Mouse (Mus musculus): ENCODE measurements at regions not wholly inside any gene's neighbourhood (a gene's known extent, or its start where the extent isn't known, plus 50 kb on each side); places are given as distances from the start of the nearest gene placed in this dataset.
A peak's percentile ranks its signal among the peaks of the same experiment; 100 is the strongest.

DNA sequence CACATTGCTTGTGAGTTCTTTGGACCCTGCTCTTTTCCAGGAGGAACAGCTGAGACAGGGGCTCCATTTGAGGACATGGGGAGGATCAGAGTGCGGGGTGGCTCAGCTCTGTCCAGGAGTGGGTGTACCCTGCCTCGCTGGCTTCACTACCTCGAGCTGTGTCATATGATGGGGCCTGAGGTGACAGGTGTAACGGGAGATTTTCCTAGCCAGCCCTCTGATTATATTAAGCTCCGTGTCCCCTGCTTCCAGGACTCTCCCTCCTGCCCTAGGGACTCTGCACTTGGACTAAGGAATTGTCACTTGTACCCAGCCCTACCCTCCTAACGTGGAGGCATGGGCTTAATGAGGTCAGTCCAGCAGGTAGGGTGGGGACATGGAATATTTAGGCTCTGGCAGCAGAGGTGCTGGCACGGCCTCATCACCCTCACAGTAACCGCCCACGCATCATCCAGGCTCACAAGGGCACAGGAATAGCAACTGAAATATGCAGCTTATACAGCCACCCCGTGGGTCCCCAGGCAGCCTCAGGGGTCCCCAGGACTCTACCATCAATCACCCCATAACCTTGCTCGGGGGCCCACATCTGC is 78.1 kb upstream of the 1600014C23Rik start:
- H3K4me1 ChIP-seq: peaks cover 78% of the 10 kb centered on the region
- peaks cover 40% of the 10 kb centered on the region for H3K27me3 ChIP-seq (replicated peaks)
- peaks cover 8% of the 10 kb centered on the region; the same call in 1 of the 2 replicates for H3K9me3 ChIP-seq
- no peaks in the 10 kb centered on the region for H3K36me3 ChIP-seq (replicated peaks; ENCODE audit: low read length)
- TF ChIP-seq GATA1 (IDR thresholded peaks at IDR 0.05; ENCODE audit: borderline replicate concordance, low read length) (no peak), FLI1 (IDR thresholded peaks at IDR 0.05; ENCODE audit: low read length) (no peak)
- no peak overlapping the region for H3K4me3 ChIP-seq (replicated peaks)

DNA sequence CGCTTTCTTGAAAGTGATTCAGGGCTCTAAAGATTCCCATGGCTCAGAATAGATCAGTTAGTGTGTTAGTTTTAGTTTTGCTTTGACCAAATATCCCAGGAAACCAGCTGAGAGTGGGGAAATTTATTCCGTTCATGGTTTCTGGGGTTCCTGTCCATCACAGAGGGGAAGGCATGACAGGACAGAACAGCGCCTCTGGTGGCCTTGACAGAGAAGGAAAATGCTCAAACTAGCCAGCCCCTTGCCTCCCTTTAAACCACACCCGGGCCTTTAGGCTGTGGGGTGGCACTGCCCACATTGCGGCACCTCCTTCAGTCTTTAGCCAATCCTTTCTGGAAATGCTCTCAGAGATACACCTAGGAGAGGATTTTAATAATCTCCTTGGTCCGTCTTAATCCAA is 76.1 kb upstream of the 1600014C23Rik start:
- peaks cover 8% of the 10 kb centered on the region; the same call in 1 of the 2 replicates for H3K9me3 ChIP-seq
- TF ChIP-seq FLI1 (IDR thresholded peaks at IDR 0.05; ENCODE audit: low read length) (no peak), GATA1 (IDR thresholded peaks at IDR 0.05; ENCODE audit: borderline replicate concordance, low read length) (no peak)
- H3K27me3 ChIP-seq (replicated peaks): peaks cover 35% of the 10 kb centered on the region
- H3K4me1 ChIP-seq: peaks cover 76% of the 10 kb centered on the region
- no peaks in the 10 kb centered on the region for H3K36me3 ChIP-seq (replicated peaks; ENCODE audit: low read length)
- H3K4me3 ChIP-seq (replicated peaks): no peak overlapping the region

DNA sequence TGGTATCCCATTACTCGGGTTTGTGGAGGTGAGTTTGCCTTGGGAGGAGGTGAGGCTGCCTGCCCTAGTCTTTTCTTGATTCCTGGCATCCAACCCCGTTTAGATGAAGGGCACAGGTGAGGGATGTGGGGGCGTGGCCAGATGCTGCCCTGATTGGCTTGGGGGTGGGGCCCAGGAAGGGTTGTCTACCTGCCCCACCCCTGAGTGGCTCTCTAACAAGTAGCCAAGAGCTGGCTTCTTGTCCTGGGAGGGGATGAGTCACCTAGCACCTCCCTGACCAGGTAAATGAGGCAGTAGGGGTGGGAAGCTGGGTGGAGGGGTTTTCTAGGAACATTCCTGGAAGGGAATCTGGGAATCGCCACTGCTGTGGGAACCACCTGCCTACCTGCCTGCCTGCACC is 74.7 kb upstream of the 1600014C23Rik start:
- Histone ChIP-seq H3K4me3 (replicated peaks) (no peak overlapping the region), H3K36me3 (replicated peaks; ENCODE audit: low read length) (no peaks in the 10 kb centered on the region), H3K9me3 (peaks cover 8% of the 10 kb centered on the region; the same call in 1 of the 2 replicates), H3K4me1 (peaks cover 79% of the 10 kb centered on the region), H3K27me3 (replicated peaks) (peaks cover 33% of the 10 kb centered on the region)
- TF ChIP-seq GATA1 (IDR thresholded peaks at IDR 0.05; ENCODE audit: borderline replicate concordance, low read length) (no peak), FLI1 (IDR thresholded peaks at IDR 0.05; ENCODE audit: low read length) (no peak)

DNA sequence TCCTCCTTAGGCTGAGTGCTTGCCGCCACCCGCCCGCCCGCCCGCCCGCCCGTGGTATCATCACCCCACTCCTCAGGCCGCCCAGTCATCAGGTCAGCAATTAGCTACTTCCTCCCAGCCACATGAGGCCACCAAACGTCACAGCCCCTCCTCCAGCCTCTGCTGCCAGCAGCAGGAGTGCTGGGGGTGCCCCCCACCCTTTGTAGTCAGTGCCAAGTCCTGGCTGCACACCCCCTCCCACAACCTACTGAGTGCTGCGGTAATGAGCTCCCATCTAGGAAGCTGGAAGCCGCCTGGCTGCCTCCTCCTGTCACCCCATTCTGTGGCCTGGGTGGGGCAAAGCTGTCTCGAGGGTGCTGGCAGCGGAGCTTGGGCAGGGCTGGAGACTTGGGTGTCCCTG is 73.8 kb upstream of the 1600014C23Rik start:
- Histone ChIP-seq H3K36me3 (replicated peaks; ENCODE audit: low read length) (no peaks in the 10 kb centered on the region), H3K4me1 (peaks cover 78% of the 10 kb centered on the region), H3K4me3 (replicated peaks) (peak overlapping the region; percentile 85), H3K27me3 (replicated peaks) (peaks cover 27% of the 10 kb centered on the region), H3K9me3 (peaks cover 8% of the 10 kb centered on the region; the same call in 1 of the 2 replicates)
- TF ChIP-seq FLI1 (IDR thresholded peaks at IDR 0.05; ENCODE audit: low read length) (no peak), GATA1 (IDR thresholded peaks at IDR 0.05; ENCODE audit: borderline replicate concordance, low read length) (no peak)

DNA sequence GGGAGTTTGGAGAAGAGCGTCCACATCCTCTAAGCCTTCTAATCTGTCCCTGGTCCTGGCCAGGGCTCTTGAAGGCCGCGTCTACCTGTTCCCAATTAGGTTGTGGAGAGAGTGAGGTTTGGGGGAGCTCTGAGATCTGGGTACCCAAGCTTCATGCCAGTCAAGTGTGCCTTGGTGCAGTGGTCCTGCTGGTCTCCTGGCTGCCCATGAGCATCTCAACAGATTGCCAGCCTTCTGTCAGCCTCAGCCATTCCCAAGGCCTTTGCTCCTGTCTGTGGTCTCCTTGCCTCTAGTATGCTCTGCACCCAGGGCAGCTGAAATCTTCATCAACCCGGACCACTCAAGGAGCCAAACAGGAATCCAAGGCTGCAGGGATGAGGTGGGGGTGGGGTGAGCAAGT is 73.2 kb upstream of the 1600014C23Rik start:
- H3K4me1 ChIP-seq: peaks cover 75% of the 10 kb centered on the region
- H3K4me3 ChIP-seq (replicated peaks): peak overlapping the region; percentile 85
- TF ChIP-seq GATA1 (IDR thresholded peaks at IDR 0.05; ENCODE audit: borderline replicate concordance, low read length): no peak
- TF ChIP-seq FLI1 (IDR thresholded peaks at IDR 0.05; ENCODE audit: low read length): no peak
- H3K9me3 ChIP-seq: peaks cover 8% of the 10 kb centered on the region; the same call in 1 of the 2 replicates
- H3K36me3 ChIP-seq (replicated peaks; ENCODE audit: low read length): no peaks in the 10 kb centered on the region
- peaks cover 29% of the 10 kb centered on the region for H3K27me3 ChIP-seq (replicated peaks)

DNA sequence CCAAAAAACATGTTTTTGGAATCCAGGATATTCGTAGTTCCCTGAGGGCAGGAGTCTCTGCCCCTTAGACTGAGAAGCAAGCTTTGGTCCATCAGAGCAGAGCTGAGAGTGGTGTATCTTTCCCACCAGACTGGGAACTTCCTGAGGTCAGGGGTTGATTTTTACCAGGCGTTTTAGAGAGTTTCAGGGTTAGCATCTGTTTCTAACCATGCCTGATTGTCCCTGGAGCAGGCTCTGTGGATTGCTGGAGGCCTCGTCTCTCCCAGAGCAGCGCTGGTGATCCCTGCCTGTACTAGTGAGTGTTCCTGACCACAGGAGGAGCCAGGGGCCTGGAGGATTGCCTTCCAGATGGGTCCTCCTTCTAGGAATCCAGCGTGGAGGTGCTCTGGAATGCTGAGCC is 72.8 kb upstream of the 1600014C23Rik start:
- Histone ChIP-seq H3K27me3 (replicated peaks) (peaks cover 26% of the 10 kb centered on the region), H3K4me3 (replicated peaks) (peak overlapping the region; percentile 85), H3K36me3 (replicated peaks; ENCODE audit: low read length) (no peaks in the 10 kb centered on the region), H3K4me1 (peaks cover 72% of the 10 kb centered on the region), H3K9me3 (peaks cover 8% of the 10 kb centered on the region; the same call in 1 of the 2 replicates)
- TF ChIP-seq GATA1 (IDR thresholded peaks at IDR 0.05; ENCODE audit: borderline replicate concordance, low read length) (no peak), FLI1 (IDR thresholded peaks at IDR 0.05; ENCODE audit: low read length) (no peak)

DNA sequence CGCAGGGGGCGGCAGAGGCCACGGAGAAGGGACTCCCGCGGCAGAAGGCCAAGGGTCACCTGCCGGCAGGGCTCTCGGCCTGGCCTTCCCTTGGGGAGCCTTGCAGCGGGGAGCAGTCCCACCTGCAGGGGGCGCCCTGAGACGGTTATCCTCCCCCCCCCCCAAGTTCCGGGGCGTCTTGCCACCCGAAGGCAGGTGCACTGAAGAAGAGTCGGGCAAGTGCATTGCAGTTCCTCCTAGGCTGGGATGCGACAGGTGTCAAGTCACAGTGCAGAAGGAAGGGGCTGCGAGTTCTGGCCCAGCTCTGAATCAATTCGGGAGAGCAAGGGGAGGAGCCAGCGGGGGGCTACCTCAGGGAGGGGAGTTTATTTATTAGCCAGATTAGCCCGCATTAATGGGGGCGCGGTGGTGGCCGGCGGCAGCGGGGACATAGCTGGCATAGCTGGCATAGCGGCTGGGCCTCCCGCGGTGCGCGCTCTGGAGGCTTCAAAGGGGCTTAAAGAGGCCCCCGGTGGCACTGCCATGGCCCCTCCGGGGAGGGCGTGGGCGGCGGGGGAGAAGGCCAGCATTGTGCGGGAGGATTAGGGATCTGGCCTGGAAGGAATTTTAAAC is 71.9 kb upstream of the 1600014C23Rik start:
- peaks cover 66% of the 10 kb centered on the region for H3K4me1 ChIP-seq
- H3K4me3 ChIP-seq (replicated peaks): peak overlapping the region; percentile 62
- peaks cover 23% of the 10 kb centered on the region for H3K27me3 ChIP-seq (replicated peaks)

DNA sequence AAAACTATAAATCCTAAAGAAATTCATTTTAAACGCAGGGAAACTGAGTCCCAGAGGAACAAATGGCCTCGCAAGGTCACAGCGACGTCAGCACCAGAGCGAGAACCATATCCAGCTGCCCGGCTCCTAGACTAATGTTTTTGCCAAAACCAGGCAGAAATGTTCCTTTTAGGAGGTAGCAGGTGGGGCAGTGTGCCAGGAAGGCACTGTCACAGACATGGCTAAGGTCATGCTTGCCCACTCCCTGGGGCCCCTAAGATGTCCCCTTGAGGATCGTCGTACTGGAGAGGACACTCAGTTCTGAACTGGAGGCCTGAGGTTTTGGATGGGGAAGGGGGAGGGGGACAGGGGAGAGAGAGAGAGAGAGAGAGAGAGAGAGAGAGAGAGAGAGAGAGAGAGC is 69.7 kb upstream of the 1600014C23Rik start:
- peaks cover 65% of the 10 kb centered on the region for H3K4me1 ChIP-seq
- no peak for TF ChIP-seq FLI1 (IDR thresholded peaks at IDR 0.05; ENCODE audit: low read length)
- no peak for TF ChIP-seq GATA1 (IDR thresholded peaks at IDR 0.05; ENCODE audit: borderline replicate concordance, low read length)
- no peak overlapping the region for H3K4me3 ChIP-seq (replicated peaks)
- peaks cover 6% of the 10 kb centered on the region for H3K36me3 ChIP-seq (replicated peaks; ENCODE audit: low read length)
- H3K9me3 ChIP-seq: peaks cover 13% of the 10 kb centered on the region
- H3K27me3 ChIP-seq (replicated peaks): peaks cover 23% of the 10 kb centered on the region

More for the DNA sequence above, 71.9 kb upstream of the 1600014C23Rik start:
- H3K9me3 ChIP-seq: peaks cover 15% of the 10 kb centered on the region
- H3K36me3 ChIP-seq (replicated peaks; ENCODE audit: low read length): peaks cover 2% of the 10 kb centered on the region
- TF ChIP-seq GATA1 (IDR thresholded peaks at IDR 0.05; ENCODE audit: borderline replicate concordance, low read length) (no peak), FLI1 (IDR thresholded peaks at IDR 0.05; ENCODE audit: low read length) (no peak)

DNA sequence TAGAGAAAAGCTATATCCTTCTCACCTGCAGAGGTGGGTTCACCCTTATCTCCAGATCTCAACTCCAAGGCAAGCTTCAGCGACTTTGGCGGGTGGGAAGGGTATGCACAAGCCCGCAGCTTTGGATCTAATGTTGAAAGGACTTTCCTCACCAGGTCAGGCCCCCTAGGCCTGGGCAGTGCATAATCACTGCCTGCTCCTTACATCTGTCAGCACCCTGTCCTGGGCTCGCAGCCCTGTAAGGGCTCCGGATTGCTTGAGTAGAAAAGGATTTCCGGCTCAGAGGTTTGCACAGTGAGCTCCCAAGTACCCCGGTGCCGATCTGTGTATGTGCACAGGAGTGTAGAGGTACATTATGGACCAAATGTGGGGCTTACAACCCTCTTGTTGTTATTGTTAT is 68.8 kb upstream of the 1600014C23Rik start:
- TF ChIP-seq FLI1 (IDR thresholded peaks at IDR 0.05; ENCODE audit: low read length) (no peak), GATA1 (IDR thresholded peaks at IDR 0.05; ENCODE audit: borderline replicate concordance, low read length) (no peak)

DNA sequence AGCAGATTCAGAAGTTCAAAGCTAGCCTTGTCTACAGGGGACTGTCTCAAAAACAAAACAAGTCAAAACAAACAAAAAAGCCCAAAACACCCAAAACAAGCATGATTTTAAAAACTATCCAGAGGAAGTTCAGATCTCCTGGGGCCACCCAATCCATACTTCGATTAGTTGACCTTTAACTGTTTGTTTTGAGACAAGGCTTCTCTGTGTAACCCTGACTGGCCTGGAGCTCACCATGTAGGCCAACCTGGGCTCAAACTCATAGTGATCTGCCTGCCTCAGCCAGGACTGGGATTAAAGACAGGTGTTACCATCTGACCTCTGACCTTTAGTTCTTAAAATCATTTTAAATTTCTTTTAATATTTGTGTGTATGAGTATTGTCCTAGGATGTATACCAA is 66.1 kb upstream of the 1600014C23Rik start:
- peaks cover 18% of the 10 kb centered on the region for H3K9me3 ChIP-seq
- H3K27me3 ChIP-seq (replicated peaks): peaks cover 24% of the 10 kb centered on the region
- H3K36me3 ChIP-seq (replicated peaks; ENCODE audit: low read length): peaks cover 6% of the 10 kb centered on the region
- H3K4me3 ChIP-seq (replicated peaks): no peak overlapping the region
- no peak for TF ChIP-seq FLI1 (IDR thresholded peaks at IDR 0.05; ENCODE audit: low read length)
- no peak for TF ChIP-seq GATA1 (IDR thresholded peaks at IDR 0.05; ENCODE audit: borderline replicate concordance, low read length)
- peaks cover 38% of the 10 kb centered on the region for H3K4me1 ChIP-seq

More for the DNA sequence above, 68.8 kb upstream of the 1600014C23Rik start:
- H3K36me3 ChIP-seq (replicated peaks; ENCODE audit: low read length): peaks cover 6% of the 10 kb centered on the region
- H3K9me3 ChIP-seq: peaks cover 13% of the 10 kb centered on the region
- peaks cover 24% of the 10 kb centered on the region for H3K27me3 ChIP-seq (replicated peaks)
- no peak overlapping the region for H3K4me3 ChIP-seq (replicated peaks)
- peaks cover 59% of the 10 kb centered on the region for H3K4me1 ChIP-seq
